Mouse (Mus musculus) C3H10T1/2 (cell line): ENCODE data around the gene Ago1. TPM values are rescaled to one million over a fixed set of nuclear protein-coding genes. Genes with fewer than 3 reads are reported as not detected.

Experiments
- polyA plus RNA-seq, 2 experiments: library from polyadenylated mRNA; unstranded; fragments of >200 nt; fragmentation: generic; extraction: Trizol; gene quantifications; one replicate each; pipeline ENCODE4 v1.2.1; 2012; ENCODE audit warnings: missing spikeins in 2 of 2

Ago1 gene
- polyA plus RNA-seq, result 10 to 100 TPM in 1 of 2 experiments, 1 to 10 TPM in 1; 1.8 to 16.0 TPM

GRCm38 (mm10) chr4:126468285-126468901, at the start of gene Ago1:
Gene Ago1 (minus strand): TSS chr4:126468583.

GRCm38 (mm10) chr4:126429347-126430079, 38.9 kb downstream of the Ago1 start, which contains the start of gene Ago3:
Gene Ago3 (minus strand): TSS chr4:126429556.

Other genes starting within 250 kb of the Ago1 start
- 100 to 1,000 TPM in 1 of 2 experiments, 10 to 100 TPM in 1; 63.4 to 111 TPM for gene Map7d1, start 212.2 kb downstream of the Ago1 start, polyA plus RNA-seq
- 100 to 1,000 TPM in 1 of 2 experiments, 10 to 100 TPM in 1; 66.0 to 113 TPM for gene Trappc3, start 206.3 kb downstream of the Ago1 start, polyA plus RNA-seq
- 10 to 100 TPM in 1 of 2 experiments, under 1 TPM in 1; 0.14 to 10.3 TPM for gene Col8a2, start 181.8 kb downstream of the Ago1 start, polyA plus RNA-seq
- 10 to 100 TPM; 42.8 to 50.0 TPM for gene Adprhl2, start 146.9 kb downstream of the Ago1 start, polyA plus RNA-seq
- gene Tekt2, start 142.9 kb downstream of the Ago1 start, polyA plus RNA-seq, result 1 to 10 TPM in 1 of 2 experiments, under 1 TPM in 1; 0.25 to 1.0 TPM
- 1 to 10 TPM in 1 of 2 experiments, under 1 TPM in 1; 0.48 to 2.0 TPM for gene Ago3, start 39.0 kb downstream of the Ago1 start, polyA plus RNA-seq
- under 1 TPM; 0.01 to 0.27 TPM for gene Ago4, start 64.9 kb upstream of the Ago1 start, polyA plus RNA-seq
- 1 to 10 TPM; 1.5 to 2.3 TPM for gene Clspn, start 88.4 kb upstream of the Ago1 start, polyA plus RNA-seq
- gene 5730409E04Rik, start 141.2 kb upstream of the Ago1 start, polyA plus RNA-seq, result 1 to 10 TPM; 1.0 to 5.7 TPM
- 100 to 1,000 TPM; 204 to 213 TPM for gene Psmb2, start 209.0 kb upstream of the Ago1 start, polyA plus RNA-seq